Mouse (Mus musculus) hindbrain, embryonic 16.5 days (tissue): ENCODE measurements at regions not wholly inside any gene's neighbourhood (a gene's known extent, or its start where the extent isn't known, plus 50 kb on each side); places are given as distances from the start of the nearest gene placed in this dataset.

ENCODE experiments used
- ATAC-seq: fragments of 200-750 bp; cut with Nextera tagmentation; 2 replicates; pipeline ENCODE4 v1.8.0; 2017; ENCODE audit warnings: moderate TSS enrichment, moderate library complexity
- H3K27ac ChIP-seq: fragments of 300-500 bp; sonication (generic); 2 replicates; pipeline ENCODE4 v1.5.1; 2014; ENCODE audit warnings: low read depth, mild to moderate bottlenecking, control low read depth, low read length, moderate library complexity
- H3K27me3 ChIP-seq: fragments of 300-500 bp; sonication (generic); replicated peaks from 2 replicates; pipeline ENCODE4 v1.6.1; 2014; ENCODE audit warnings: low read length; ENCODE audit not compliant: control insufficient read depth, insufficient read depth
- H3K36me3 ChIP-seq: fragments of 300-500 bp; sonication (generic); 2 replicates; pipeline ENCODE4 v1.6.1; 2014; ENCODE audit warnings: mild to moderate bottlenecking, low read length, moderate library complexity, mixed read lengths; ENCODE audit not compliant: control insufficient read depth, insufficient read depth
- H3K4me1 ChIP-seq: fragments of 300-500 bp; sonication (generic); 2 replicates; pipeline ENCODE4 v1.6.1; 2014; ENCODE audit warnings: low read depth, low read length; ENCODE audit not compliant: control insufficient read depth, insufficient read depth
- H3K4me2 ChIP-seq: fragments of 300-500 bp; sonication (generic); 2 replicates; pipeline ENCODE4 v1.6.1; 2014; ENCODE audit warnings: mild to moderate bottlenecking, low read length, control low read depth, moderate library complexity
- H3K4me3 ChIP-seq: fragments of 300-500 bp; sonication (generic); 2 replicates; pipeline ENCODE4 v1.5.1; 2014; ENCODE audit warnings: mild to moderate bottlenecking, low read length, control low read depth, moderate library complexity
- H3K9ac ChIP-seq: fragments of 300-500 bp; sonication (generic); 2 replicates; pipeline ENCODE4 v1.6.1; 2014; ENCODE audit warnings: low read depth, mild to moderate bottlenecking, control low read depth, low read length, moderate library complexity
- H3K9me3 ChIP-seq: fragments of 300-500 bp; sonication (generic); 2 replicates; pipeline ENCODE4 v1.6.1; 2014; ENCODE audit warnings: mild to moderate bottlenecking, low read length, moderate library complexity; ENCODE audit not compliant: control insufficient read depth
- WGBS: fragments of 180-500 bp; shearing (Covaris S2); extraction: QIAGEN DNeasy Blood & Tissue Kit; methylation state at CpG from one replicate; pipeline ENCODE4 v1.1.7; 2014; 5-methylcytosine and 5-hydroxymethylcytosine counted together

DNA sequence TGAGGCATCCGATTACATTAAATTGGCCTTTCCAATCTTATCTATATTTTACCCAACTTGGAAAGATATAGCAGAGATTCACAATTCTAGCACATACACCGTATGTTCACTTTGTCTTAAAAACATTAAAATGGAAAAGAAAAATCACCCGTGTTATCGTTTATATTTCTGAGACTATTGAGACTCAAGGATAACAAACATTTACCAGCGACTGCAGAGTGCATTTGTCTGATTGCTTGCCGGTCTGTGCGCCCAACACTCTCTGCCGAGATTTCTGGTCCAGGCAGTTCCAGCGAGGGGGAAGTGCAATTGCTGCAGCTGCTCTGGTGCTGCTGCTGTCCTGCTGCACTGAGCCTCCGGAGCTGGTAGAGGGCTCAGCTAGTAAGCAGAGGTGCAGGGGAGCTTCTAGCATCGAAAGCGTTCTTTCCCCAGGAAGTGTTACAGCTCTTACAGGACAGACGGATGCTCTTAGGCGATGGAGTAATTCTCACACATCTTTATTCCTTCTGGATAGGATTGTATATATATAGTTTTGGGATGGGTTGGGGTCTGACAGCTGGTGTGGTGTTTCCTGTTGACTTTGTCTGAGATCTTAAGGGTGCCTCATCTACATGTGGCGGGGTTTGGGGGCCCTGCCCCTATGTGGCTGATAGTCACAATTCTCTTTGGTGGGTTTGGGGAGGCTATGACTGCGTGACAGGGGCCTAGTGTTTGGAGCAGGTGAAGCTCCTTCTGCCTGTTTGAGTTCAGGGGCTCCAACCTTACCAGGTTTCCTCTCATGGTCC is 79.7 kb upstream of the Cwc22 start:
- 73% methylated on average over 16 of the region's 16 CpGs for WGBS
- H3K27me3 ChIP-seq = no peaks in the 10 kb centered on the region
- no peaks in the 10 kb centered on the region for H3K9me3 ChIP-seq
- no peaks in the 10 kb centered on the region for H3K36me3 ChIP-seq
- no peak overlapping the region for H3K9ac ChIP-seq
- no peak overlapping the region for H3K27ac ChIP-seq
- no peak overlapping the region for H3K4me2 ChIP-seq
- no peak overlapping the region for H3K4me3 ChIP-seq
- ATAC-seq = no peak
- peaks cover 2% of the 10 kb centered on the region; the same call in 1 of the 2 replicates for H3K4me1 ChIP-seq

DNA sequence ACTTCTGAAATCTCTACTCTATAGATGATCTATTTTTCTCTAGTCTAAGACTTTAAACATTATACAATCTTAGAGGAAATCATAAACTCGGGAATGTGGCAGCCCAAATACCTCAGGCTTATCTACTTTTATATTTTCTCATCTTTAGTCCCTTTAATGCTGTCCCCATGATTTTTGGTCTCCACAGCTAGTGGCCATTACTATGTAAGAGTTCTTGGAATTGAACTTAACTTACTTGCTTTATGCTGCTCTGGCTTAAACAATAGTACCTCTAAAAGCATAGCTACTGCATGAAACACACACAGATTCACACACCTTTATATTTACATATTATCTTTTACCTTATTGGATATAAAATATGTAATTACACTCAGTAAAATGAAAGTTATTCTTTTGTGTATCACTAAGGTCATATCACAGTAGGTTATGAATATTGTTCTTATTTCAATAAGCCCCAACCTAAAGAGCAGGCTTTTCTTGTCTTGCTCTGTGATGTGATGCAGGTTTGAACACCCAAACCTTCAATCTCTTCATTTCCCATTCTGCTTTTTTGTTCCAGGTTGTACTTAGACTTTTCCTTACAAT is 78.9 kb upstream of the Cwc22 start:
- no peaks in the 10 kb centered on the region for H3K36me3 ChIP-seq
- H3K27ac ChIP-seq = no peak overlapping the region
- no peak overlapping the region for H3K4me3 ChIP-seq
- WGBS = 87% methylated on average over 1 of the region's 1 CpGs
- no peak overlapping the region for H3K9ac ChIP-seq
- H3K4me1 ChIP-seq = peaks cover 2% of the 10 kb centered on the region; the same call in 1 of the 2 replicates
- H3K4me2 ChIP-seq = no peak overlapping the region
- H3K9me3 ChIP-seq = no peaks in the 10 kb centered on the region
- no peak for ATAC-seq
- H3K27me3 ChIP-seq = no peaks in the 10 kb centered on the region

DNA sequence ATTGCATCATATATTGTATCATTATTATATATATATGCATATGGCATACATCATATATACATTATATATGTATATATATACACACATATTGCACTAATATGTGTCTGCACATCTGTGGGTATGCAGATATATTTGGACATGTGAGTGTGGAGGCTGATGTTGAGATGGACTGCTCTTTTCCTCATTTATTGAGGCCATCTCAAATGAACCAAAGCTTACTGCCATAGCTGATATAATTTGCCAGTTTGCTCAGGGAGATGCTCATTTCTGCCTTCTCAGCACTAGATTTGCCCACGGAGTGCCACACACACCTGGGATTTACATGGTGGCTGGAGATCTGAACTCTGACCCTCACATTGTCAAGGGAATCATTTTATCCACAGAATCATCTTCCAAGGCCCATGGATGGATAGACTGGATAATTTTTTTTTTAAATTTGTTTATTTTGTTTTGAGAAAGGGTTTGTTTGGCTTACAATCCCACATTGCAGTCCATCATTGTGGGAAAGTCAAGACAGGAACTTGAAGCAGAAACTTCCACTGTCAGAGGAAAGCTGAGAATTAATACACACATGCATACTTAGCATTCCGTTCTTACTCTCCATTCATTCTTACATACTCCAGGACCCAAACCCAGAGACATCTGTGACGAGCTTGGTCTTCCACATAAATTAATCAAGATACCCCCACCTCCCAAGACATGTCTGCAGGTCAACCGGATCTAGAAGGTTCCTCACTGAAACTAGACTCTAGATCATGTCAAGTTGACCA is 77.9 kb upstream of the Cwc22 start:
- Histone ChIP-seq H3K9me3 (no peaks in the 10 kb centered on the region), H3K9ac (no peak overlapping the region), H3K4me2 (no peak overlapping the region), H3K27me3 (no peaks in the 10 kb centered on the region), H3K27ac (no peak overlapping the region), H3K4me1 (peaks cover 2% of the 10 kb centered on the region; the same call in 1 of the 2 replicates), H3K36me3 (no peaks in the 10 kb centered on the region), H3K4me3 (no peak overlapping the region)
- 68% methylated on average over 4 of the region's 4 CpGs for WGBS
- no peak for ATAC-seq

DNA sequence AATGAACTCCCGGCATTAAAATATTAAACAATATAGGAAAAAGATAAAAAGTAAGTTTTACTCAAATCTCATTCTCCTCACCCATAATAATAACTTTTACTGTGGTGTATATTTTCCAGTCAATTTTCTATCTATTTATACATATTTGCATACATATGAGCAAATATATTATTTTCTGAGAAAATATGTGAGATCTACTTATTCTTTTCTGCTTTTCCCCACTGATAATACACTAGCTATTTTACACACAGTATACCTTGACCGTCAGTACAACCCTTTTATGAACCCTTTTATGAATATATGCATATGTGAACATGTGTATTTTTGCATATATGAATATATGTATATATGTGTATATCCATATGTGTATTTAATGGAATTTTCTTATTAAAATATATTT is 77.2 kb upstream of the Cwc22 start:
- no peak overlapping the region for H3K27ac ChIP-seq
- no peak for ATAC-seq
- WGBS = 86% methylated on average over 2 of the region's 2 CpGs
- H3K9me3 ChIP-seq = no peaks in the 10 kb centered on the region
- H3K36me3 ChIP-seq = no peaks in the 10 kb centered on the region
- H3K9ac ChIP-seq = no peak overlapping the region
- peaks cover 2% of the 10 kb centered on the region; the same call in 1 of the 2 replicates for H3K4me1 ChIP-seq
- H3K27me3 ChIP-seq = no peaks in the 10 kb centered on the region
- no peak overlapping the region for H3K4me2 ChIP-seq
- no peak overlapping the region for H3K4me3 ChIP-seq

DNA sequence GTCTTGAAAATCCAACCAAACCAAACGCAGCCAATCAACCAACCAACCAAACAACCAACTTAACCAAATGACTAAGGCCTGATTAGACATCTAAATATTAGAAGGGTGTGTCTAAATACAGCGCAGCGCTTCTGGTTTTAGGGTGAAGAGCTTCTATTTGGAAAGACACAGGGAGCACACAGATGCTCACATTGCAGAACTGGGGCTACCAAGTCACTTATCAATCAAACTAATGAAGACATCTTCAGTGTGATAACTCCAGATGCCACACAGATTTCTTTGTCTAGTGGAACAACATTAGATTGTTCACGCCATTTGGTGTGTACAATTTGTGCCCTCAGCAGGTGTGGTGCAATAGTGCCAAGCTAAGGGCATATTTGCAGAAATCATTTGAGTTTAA is 76.6 kb upstream of the Cwc22 start:
- Histone ChIP-seq H3K9ac (no peak overlapping the region), H3K27ac (no peak overlapping the region), H3K36me3 (no peaks in the 10 kb centered on the region), H3K27me3 (no peaks in the 10 kb centered on the region), H3K4me2 (no peak overlapping the region), H3K9me3 (no peaks in the 10 kb centered on the region), H3K4me1 (peaks cover 2% of the 10 kb centered on the region; the same call in 1 of the 2 replicates), H3K4me3 (no peak overlapping the region)
- no peak for ATAC-seq
- 80% methylated on average over 4 of the region's 4 CpGs for WGBS

DNA sequence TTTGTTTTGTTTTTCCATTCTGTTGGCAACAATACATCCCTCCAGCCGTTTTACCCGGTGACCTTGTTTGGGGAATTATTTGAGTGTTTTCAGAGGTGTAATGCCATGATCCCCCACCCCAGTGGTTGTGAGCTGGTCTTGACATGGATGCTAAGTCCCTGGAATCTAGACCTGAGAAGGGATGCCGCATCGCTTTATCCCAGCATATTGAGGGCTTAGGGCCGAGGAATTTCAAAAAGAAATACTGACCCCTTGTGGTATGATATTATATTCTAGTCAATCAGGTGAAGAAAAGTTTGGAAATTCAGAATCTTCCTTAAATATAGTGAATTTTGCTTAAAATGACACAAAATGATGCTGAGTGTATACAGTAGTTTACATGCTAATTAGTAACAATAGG is 75.7 kb upstream of the Cwc22 start:
- H3K4me3 ChIP-seq = no peak overlapping the region
- H3K27me3 ChIP-seq = no peaks in the 10 kb centered on the region
- no peak overlapping the region for H3K4me2 ChIP-seq
- peaks cover 2% of the 10 kb centered on the region; the same call in 1 of the 2 replicates for H3K4me1 ChIP-seq
- no peak overlapping the region for H3K9ac ChIP-seq
- ATAC-seq = peak; percentile 83
- WGBS = 29% methylated on average over 5 of the region's 5 CpGs
- H3K27ac ChIP-seq = no peak overlapping the region
- no peaks in the 10 kb centered on the region for H3K36me3 ChIP-seq
- H3K9me3 ChIP-seq = no peaks in the 10 kb centered on the region

DNA sequence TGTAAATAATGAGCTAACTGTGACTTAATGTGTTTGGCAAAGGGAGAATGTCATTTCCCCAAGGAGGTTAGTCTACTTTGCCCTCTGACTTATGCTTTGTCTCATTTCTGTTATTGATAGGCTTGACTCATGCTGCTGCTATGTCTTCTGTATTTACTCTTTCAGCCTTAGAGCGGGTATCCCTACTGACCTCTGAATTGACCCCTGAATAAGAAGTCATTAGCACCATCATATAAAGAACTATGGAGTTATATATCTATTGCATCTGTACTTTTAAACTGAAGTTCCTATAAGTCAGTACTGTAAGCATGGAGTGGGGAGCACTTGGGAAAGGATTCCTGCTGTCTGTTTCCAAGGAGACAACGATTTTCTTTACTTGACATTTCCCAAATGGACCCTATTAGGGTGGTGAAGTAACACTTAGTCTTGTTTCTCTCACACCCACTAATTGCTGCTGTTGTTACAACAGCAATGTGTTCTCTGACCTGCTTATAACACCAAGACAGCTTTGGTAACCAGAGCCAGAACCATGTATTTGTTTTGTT is 75.3 kb upstream of the Cwc22 start:
- ATAC-seq = peak; percentile 24; the same call in 1 of the 2 replicates

DNA sequence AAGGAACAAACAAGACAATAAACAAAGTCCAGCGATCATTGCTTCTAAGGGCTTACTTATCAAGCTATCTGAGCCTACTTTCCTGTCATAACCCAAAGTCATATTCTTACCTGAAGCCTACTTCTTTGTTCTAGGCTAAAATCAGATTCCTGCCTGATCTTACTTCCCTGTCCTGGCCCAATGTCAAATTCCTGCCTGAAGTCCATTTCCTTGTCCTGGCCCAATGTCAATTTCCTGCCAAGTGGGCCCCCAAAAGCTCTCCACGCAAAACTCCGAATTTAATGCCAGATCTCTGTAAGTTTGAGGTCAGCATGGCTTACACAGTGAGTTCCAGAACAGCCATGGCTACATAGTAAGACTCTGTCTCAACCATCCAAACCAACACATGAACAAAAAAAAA is 74.3 kb upstream of the Cwc22 start:
- no peaks in the 10 kb centered on the region for H3K9me3 ChIP-seq
- peaks cover 2% of the 10 kb centered on the region; the same call in 1 of the 2 replicates for H3K4me1 ChIP-seq

More for the DNA sequence above, 75.3 kb upstream of the Cwc22 start:
- no peaks in the 10 kb centered on the region for H3K36me3 ChIP-seq
- H3K9me3 ChIP-seq = no peaks in the 10 kb centered on the region
- no peak overlapping the region for H3K4me3 ChIP-seq
- H3K4me1 ChIP-seq = peaks cover 2% of the 10 kb centered on the region; the same call in 1 of the 2 replicates
- H3K4me2 ChIP-seq = no peak overlapping the region
- no peaks in the 10 kb centered on the region for H3K27me3 ChIP-seq
- no peak overlapping the region for H3K9ac ChIP-seq
- H3K27ac ChIP-seq = no peak overlapping the region
- 61% methylated on average over 2 of the region's 2 CpGs for WGBS

DNA sequence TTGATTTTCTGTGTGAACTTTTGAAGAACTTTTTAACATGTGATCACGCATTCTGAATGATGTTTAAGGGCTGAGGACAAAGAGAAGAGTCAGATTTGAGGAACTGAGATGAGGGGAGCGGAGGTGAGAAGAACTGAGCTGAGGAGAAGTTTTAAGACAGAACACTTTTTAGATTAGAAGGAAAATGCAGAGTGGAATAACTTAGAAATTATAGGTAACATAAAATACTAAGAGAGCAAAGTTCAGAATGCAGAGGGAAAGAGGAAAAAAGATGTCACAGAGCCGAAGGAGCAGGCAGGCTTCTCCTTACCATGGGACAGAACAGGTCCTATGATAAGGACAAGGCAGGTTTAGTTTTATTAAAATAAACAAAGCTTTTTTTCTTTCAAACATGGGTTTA is 73.7 kb upstream of the Cwc22 start:
- WGBS = 97% methylated on average over 3 of the region's 3 CpGs
- Histone ChIP-seq H3K4me2 (no peak overlapping the region), H3K4me3 (no peak overlapping the region), H3K9ac (no peak overlapping the region), H3K27ac (no peak overlapping the region), H3K27me3 (no peaks in the 10 kb centered on the region), H3K9me3 (no peaks in the 10 kb centered on the region), H3K36me3 (no peaks in the 10 kb centered on the region), H3K4me1 (peaks cover 2% of the 10 kb centered on the region; the same call in 1 of the 2 replicates)
- ATAC-seq = no peak

More for the DNA sequence above, 74.3 kb upstream of the Cwc22 start:
- Histone ChIP-seq H3K4me3 (no peak overlapping the region), H3K27me3 (no peaks in the 10 kb centered on the region), H3K27ac (no peak overlapping the region), H3K9ac (no peak overlapping the region), H3K4me2 (no peak overlapping the region), H3K36me3 (no peaks in the 10 kb centered on the region)
- no peak for ATAC-seq
- 88% methylated on average over 3 of the region's 3 CpGs for WGBS
